Mouse (Mus musculus) testis, adult 2 months (tissue): ENCODE measurements around the gene Kdm4a.

Experiments used
- CTCF ChIP-seq: fragments of 200-500 bp; IDR thresholded peaks from 2 replicates; pipeline ENCODE4 v1.5.1; 2012; ENCODE audit warnings: low read depth, mild to moderate bottlenecking, inconsistent platforms, low read length, moderate library complexity; ENCODE audit not compliant: control insufficient read depth, insufficient read depth, insufficient replicate concordance
- POLR2A ChIP-seq: fragments of 200-500 bp; IDR thresholded peaks from 2 replicates; pipeline ENCODE4 v1.6.1; 2012; ENCODE audit warnings: low read depth, mild to moderate bottlenecking, inconsistent platforms, low read length, moderate library complexity; ENCODE audit not compliant: control insufficient read depth

DNA sequence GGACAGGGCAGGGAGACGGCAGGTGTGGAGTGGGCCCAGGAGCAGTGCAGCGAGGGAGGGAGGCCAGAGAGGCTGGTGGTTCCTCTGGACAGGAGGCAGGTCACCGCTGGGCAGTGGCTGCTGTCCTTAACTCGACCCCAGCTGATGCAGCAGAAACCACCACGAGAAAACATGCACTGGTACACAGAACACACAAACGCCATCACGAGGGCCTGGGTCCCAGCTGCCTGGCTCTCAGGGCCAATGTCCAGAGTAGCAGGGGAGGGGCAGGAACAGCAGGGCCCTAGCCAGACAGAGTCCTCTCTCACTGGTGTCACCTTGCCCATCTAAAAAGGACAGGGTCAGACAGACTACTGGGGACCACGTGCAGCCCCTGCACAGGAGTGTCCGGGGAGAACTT, 40.9 kb upstream of the Kdm4a start:
- no peak for TF ChIP-seq POLR2A
- no peak for TF ChIP-seq CTCF
